Mouse (Mus musculus) common myeloid progenitor, adult 5-6 weeks (primary cell): ENCODE data around the gene Myh6. TPM values are rescaled to one million over a fixed set of nuclear protein-coding genes. Genes with fewer than 3 reads are reported as not detected.
"Not testable (repeated sequence)": the region's sequence is repeated elsewhere in the genome, so short reads cannot be mapped to it uniquely, and the experiment has no call there.

Experiments used
- ATAC-seq: replicated peaks from 2 replicates; pipeline ENCODE4 v1.8.0; 2016; ENCODE audit warnings: low read depth, mild to moderate bottlenecking, moderate TSS enrichment, inconsistent platforms; ENCODE audit not compliant: poor library complexity, severe bottlenecking
- total RNA-seq: library from RNA; stranded (forward); fragments of 200-1000, 187-1606 nt; gene quantifications from 2 replicates; pipeline ENCODE4 v1.2.3, GENCODE M21; 2017

Myh6 gene
- total RNA-seq, 1 experiment from 2014 or later, result not detected

- ATAC-seq, result not testable (repeated sequence)
Measured at GRCm38 (mm10) chr14:54959853-54960613, 6.7 kb downstream of the Myh6 start.

- no peak for ATAC-seq
Measured at GRCm38 (mm10) chr14:54959197-54959596, 7.5 kb downstream of the Myh6 start.

DNA sequence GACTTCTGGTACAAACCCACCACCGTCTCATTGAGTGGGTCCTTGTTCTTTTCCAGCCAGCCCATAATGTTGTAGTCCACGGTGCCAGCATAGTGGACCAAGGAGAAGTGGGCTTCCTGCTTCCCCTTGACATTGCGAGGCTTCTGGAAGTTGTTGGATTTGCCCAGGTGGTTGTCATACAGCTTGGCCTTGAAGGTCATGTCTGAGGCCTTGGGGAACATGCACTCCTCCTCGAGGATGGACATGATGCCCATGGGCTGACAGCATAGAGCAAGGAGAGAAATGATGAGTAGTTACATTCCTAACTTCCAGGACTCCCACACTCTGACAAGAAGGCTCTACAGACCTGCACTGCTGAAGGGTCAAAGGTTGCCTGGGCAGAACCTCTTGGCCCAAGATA lies 8.2 kb downstream of the Myh6 start:
- no peak for ATAC-seq

DNA sequence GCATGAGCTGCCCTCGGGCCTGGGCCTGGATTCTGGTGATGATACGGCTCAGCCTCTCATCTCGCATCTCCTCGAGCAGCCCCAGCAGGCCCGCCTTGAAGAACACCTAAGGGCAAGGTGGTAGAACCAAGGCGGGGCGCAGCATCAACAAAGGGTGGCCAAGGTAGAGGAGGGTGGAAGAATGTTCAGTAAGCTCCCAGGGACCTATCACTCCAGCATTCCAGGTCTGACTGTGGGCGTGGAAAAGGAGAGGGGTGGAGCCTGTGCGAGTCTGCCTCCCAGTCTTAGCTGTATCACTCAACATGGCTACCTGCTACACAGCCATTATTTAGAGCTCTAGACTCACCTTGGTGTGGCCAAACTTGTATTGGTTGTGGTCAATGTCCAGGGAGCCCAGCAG lies 10.2 kb downstream of the Myh6 start:
- ATAC-seq, result no peak

DNA sequence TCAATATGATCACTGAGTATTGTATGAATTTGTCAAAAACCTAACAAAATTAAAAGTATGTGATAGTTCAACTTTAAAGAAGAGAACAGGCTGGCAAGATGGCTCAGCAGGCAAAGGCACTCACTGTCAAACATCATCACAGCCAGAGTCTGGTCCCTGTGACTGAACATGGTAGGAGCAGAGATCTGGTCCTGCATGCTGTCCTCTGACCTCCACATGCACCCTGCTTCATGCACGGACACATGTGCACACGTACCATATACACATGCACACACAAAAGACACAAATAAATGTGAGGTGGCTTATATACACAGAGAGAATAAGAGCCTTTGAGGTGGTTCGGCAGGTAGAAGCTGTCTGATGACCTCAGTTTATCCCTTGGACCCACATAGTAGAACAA lies 11.2 kb downstream of the Myh6 start:
- ATAC-seq, result no peak

- no peak for ATAC-seq
Measured at GRCm38 (mm10) chr14:54954474-54954873, 12.3 kb downstream of the Myh6 start.

DNA sequence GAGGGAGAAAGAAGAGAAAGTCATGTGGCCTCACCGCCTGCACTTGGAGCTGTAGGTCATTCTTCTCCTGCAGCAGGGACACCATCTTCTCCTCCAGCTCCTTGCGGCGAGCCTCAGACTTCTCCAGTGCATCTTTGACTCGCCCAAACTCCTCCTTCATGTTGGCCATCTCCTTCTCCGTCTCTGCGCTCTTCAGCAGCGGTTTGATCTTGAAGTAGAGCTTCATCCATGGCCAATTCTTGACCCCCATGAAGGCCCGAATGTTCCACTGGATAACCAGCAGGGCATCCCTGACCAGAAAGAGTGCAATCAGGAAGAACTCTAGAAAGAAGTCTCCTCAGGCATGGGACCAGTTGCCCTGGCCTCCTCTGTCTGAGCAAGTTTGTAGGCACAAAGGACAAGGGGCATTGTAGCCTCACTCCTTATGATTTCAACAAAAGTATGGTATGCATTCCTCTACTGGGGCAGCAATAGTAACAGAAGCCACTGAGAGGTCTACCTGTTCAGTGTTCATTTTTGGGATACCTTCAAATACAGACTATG lies 13.0 kb downstream of the Myh6 start:
- ATAC-seq, result no peak

GRCm38 (mm10) chr14:54951587-54951986 lies 15.1 kb downstream of the Myh6 start:
- no peak for ATAC-seq

- no peak for ATAC-seq
Measured at GRCm38 (mm10) chr14:54950493-54950892, 16.2 kb downstream of the Myh6 start.

GRCm38 (mm10) chr14:54948781-54949180 lies 17.9 kb downstream of the Myh6 start:
- no peak for ATAC-seq

DNA sequence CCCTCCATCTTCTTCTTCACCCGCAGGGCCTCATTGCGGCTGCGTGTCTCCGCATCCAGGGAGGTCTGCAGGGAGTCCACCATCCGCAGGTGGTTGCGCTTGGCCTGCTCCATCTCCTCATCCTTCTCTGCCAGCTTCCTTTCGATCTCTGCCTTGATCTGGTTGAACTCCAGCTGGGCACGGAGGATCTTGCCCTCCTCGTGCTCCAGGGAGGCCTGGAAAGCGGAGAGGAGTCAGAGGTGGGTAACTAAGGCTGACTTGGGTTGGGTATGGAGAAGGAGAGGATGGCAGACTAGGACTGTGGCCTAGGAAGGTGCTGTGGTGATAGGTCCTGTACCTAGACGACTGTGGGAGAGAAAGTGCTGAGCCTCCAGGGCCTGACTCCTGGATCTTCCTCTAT lies 19.7 kb downstream of the Myh6 start:
- not testable (repeated sequence) for ATAC-seq

DNA sequence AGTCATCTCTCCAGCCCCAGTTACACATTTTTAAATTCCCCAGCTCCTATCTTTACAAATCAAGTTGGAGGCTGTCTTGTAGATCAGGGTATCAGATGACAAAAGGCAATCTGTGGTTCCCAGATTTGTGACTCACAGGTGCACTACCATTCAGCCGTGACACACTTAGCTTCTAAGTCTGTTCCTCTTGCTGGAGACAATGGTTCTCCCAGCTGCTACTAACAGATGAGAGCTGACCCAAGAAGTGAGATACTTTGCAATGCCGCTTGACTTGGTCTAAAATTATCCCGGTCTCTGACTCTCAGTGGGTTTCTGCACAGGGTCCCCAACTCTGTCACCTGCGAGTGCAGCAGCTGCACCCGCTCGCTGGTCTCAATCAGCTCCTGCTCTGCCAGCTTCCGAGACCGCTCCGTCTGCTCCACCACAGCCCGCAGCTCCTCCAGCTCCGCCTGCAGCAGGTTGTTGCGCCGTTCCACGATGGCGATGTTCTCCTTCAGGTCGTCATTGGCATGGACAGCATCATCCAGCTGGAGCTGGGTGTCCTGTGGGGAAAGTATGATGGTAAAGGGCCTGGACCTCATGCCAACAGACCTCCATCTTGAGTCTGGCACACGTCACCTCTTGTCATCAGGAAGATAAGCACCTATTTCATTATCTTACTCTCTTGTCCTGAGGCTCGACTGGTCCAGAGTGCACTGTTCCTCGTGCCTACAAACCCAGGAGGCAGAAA lies 20.6 kb downstream of the Myh6 start:
- no peak for ATAC-seq

- no peak for ATAC-seq
Measured at GRCm38 (mm10) chr14:54944939-54945338, 21.8 kb downstream of the Myh6 start.

DNA sequence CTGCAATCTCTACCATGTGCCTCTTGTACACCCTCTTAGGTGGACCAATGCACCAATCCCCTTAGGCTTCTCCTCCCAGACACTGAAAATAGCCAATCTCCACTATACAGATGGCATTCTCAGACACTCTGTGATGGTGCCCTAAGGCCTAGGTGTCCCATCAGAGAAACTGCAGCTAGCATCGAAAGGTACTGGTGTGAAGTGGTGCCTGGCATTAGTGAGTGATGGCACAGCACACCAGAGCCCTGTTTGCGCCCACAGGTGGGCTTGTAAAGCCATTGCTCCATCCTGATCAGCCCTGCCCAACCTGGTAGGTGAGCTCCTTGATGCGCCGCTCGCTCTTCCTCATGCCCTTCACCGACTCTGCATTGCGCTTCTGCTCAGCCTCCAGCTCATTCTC lies 22.8 kb downstream of the Myh6 start:
- ATAC-seq, result no peak

- no peak for ATAC-seq
Measured at GRCm38 (mm10) chr14:54942479-54942878, 24.2 kb downstream of the Myh6 start.

GRCm38 (mm10) chr14:54941024-54941978 lies 25.4 kb downstream of the Myh6 start:
- no peak for ATAC-seq

DNA sequence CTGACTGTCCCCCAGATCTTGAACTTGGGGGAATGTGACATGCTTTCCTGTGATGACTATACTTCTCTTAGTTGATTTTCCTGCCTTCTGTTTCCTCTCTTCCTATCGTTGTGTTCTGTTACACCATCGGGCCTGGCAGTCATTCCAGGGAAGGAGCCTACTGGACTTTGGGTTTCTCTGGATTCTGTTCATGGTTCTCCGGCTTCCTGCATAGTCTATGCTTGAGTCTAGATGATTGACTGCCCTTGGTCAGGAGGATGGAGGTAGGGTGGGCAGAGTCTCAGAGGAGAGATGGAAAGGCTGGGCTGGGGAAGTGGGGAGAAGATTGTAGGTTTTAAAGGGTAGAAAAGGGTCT lies 26.6 kb downstream of the Myh6 start:
- no peak for ATAC-seq

GRCm38 (mm10) chr14:54939434-54940175 lies 27.1 kb downstream of the Myh6 start:
- ATAC-seq, result peak; percentile 81

- no peak for ATAC-seq
Measured at GRCm38 (mm10) chr14:54938431-54939219, 28.1 kb downstream of the Myh6 start.
